Mouse (Mus musculus) brain, embryonic 14.5 days (tissue): Measurements from ENCODE around the gene Mtf1.

Experiments used
- CTCF ChIP-seq: fragments of 200-500 bp; IDR thresholded peaks from 2 replicates; pipeline ENCODE4 v1.5.1; 2012; ENCODE audit warnings: inconsistent platforms, mild to moderate bottlenecking, moderate library complexity, borderline replicate concordance; ENCODE audit not compliant: insufficient read depth, insufficient read length; ENCODE audit errors: extremely low read depth
- POLR2A ChIP-seq: fragments of 200-500 bp; IDR thresholded peaks from 2 replicates; pipeline ENCODE4 v1.6.1; 2012; ENCODE audit warnings: mild to moderate bottlenecking, inconsistent platforms, borderline replicate concordance; ENCODE audit not compliant: poor library complexity, insufficient read depth, insufficient read length, severe bottlenecking; ENCODE audit errors: extremely low read depth

- TF ChIP-seq POLR2A (peak; percentile 87), CTCF (no peak)
Observed at GRCm38 (mm10) chr4:124850261-124850913, 48.5 kb downstream of the Mtf1 start, which contains the start of gene Yrdc.
